Mouse (Mus musculus): ENCODE measurements at regions not wholly inside any gene's neighbourhood (a gene's known extent, or its start where the extent isn't known, plus 50 kb on each side); places are given as distances from the start of the nearest gene placed in this dataset.

DNA sequence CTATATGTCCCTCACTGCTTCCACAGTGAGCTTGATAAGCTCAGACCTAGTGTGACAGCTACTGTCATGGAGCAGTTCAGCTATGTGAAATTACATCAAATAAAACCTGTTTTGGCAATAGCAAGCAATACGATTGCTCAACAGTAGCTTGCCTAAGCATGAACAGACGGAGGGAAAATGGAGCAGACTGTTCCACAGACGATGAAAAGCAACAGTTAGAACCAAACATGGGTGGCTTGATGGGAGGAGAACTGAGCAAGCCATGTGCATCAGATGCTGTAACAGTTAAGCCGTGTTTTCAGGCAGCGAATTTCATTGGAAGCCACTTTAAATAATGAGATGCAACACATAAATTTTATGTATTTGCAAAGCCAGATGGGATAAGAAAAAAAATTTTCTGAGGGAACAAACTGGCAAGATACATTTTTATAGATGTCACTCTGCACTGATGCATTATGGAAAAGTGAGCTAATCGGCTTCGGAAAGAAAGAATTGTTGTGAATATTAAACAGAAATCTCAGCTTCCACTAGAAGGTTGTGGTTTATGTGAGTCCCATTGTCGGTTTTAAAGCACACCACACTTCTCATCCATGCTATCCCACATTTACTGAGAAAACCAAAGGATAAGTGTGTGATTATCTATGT, 270.9 kb upstream of the 2610001J05Rik start:
- Histone ChIP-seq H3K9me3 (ENCODE audit: low read depth, low read length) (no peaks in the 10 kb centered on the region), H3K27ac (ENCODE audit: low read depth) (no peak overlapping the region), H3K36me3 (ENCODE audit: insufficient read depth) (no peaks in the 10 kb centered on the region), H3K4me1 (ENCODE audit: insufficient read depth) (no peaks in the 10 kb centered on the region), H3K27me3 (ENCODE audit: insufficient read depth, low read length) (no peaks in the 10 kb centered on the region), H3K4me2 (no peak overlapping the region), H3K4me3 (ENCODE audit: low read depth, low read length) (no peak overlapping the region), H3K9ac (no peak overlapping the region)
- WGBS: 77% methylated on average over 8 of the region's 8 CpGs
- TF ChIP-seq CTCF (IDR thresholded peaks at IDR 0.05; ENCODE audit: low read depth): no peak
- DNase-seq (no peak), ATAC-seq (ENCODE audit: insufficient read depth) (no peak)

DNA sequence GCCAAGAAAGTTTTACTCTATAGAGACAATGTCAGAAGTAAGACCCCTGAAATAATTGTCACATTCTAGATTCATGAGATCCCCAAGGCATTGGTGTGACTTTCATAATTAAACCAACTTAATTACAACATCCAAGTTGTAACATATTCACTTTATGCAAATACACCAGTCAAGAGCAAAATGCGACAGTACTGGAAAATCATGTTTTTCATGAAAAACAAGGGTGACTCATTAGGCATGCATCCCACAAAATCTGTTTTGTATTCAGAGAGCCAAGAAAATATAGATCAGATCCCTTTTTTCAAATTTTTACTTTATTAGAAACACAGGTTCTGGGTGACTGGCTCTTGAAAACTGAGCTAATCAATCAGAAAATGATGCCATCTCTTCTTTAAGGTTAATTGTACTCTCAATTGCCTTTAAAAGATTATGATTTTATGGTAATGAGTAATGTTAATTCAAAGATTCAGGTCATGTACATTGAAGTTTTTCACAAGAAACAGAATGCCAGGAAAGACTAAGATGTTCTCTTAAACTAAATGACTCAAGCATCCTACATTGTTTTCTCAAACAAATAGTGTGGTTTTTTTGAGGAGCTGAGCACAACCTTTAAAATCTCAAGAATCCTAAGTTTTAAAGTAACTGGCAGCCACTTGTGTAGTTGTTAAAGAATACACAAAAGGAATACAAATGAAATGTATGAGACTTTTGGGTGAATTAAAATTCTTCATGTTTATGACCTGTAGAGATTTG, 259.2 kb upstream of the 2610001J05Rik start:
- no peak for DNase-seq
- H3K36me3 ChIP-seq (ENCODE audit: insufficient read depth): no peaks in the 10 kb centered on the region
- H3K4me1 ChIP-seq (ENCODE audit: insufficient read depth): no peaks in the 10 kb centered on the region
- WGBS: 85% methylated on average over 1 of the region's 1 CpGs
- TF ChIP-seq CTCF (IDR thresholded peaks at IDR 0.05; ENCODE audit: low read depth): no peak
- no peaks in the 10 kb centered on the region for H3K27me3 ChIP-seq (ENCODE audit: insufficient read depth, low read length)
- H3K9ac ChIP-seq: no peak overlapping the region
- no peak overlapping the region for H3K4me2 ChIP-seq
- H3K27ac ChIP-seq (ENCODE audit: low read depth): no peak overlapping the region
- no peak for ATAC-seq (ENCODE audit: insufficient read depth)
- H3K4me3 ChIP-seq (ENCODE audit: low read depth, low read length): no peak overlapping the region
- no peaks in the 10 kb centered on the region for H3K9me3 ChIP-seq (ENCODE audit: low read depth, low read length)

DNA sequence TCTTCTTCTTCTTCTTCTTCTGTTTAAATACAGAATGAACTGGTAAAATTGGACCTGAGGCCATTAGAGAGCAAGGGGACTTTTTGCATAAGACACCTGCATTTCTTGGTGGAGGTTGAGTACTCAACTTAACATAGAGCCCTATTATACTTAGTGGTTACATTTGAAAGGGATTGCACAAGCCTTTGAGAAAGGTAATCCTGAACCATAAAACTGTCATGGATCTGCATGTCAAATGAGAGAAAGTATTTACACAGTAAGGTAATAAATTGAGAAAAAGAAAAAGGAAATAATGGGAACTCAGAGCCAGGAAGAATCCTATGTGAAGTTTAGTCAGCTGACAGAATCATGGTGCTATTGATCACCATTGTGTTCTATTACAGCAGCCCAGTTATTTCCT, 258.1 kb upstream of the 2610001J05Rik start:
- H3K36me3 ChIP-seq (ENCODE audit: insufficient read depth): no peaks in the 10 kb centered on the region
- no peak overlapping the region for H3K4me2 ChIP-seq
- no peak for TF ChIP-seq CTCF (IDR thresholded peaks at IDR 0.05; ENCODE audit: low read depth)
- H3K4me3 ChIP-seq (ENCODE audit: low read depth, low read length): no peak overlapping the region
- H3K4me1 ChIP-seq (ENCODE audit: insufficient read depth): no peaks in the 10 kb centered on the region
- no peaks in the 10 kb centered on the region for H3K9me3 ChIP-seq (ENCODE audit: low read depth, low read length)
- DNase-seq (no peak), ATAC-seq (ENCODE audit: insufficient read depth) (no peak)
- H3K9ac ChIP-seq: no peak overlapping the region
- no peaks in the 10 kb centered on the region for H3K27me3 ChIP-seq (ENCODE audit: insufficient read depth, low read length)
- H3K27ac ChIP-seq (ENCODE audit: low read depth): no peak overlapping the region

DNA sequence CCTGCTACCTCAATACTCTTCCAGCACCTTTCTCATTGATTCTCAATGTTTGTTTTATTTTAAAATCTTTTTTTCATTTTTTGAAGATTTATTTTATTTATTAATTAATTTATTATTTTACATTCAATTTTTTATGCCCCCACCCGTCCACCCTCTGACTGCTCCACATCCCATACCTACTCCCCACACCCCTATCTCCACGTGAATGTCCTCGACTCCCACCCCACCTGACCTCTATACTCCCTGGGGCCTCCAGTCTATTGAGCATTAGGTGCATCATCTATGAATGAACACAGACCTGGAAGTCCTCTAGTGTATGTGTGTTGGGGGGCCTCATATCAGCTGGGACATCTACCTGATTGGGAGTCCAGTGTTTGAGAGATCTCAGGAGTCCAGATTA, 251.0 kb upstream of the 2610001J05Rik start:
- no peak for ATAC-seq (ENCODE audit: insufficient read depth)
- 86% methylated on average over 3 of the region's 3 CpGs for WGBS

DNA sequence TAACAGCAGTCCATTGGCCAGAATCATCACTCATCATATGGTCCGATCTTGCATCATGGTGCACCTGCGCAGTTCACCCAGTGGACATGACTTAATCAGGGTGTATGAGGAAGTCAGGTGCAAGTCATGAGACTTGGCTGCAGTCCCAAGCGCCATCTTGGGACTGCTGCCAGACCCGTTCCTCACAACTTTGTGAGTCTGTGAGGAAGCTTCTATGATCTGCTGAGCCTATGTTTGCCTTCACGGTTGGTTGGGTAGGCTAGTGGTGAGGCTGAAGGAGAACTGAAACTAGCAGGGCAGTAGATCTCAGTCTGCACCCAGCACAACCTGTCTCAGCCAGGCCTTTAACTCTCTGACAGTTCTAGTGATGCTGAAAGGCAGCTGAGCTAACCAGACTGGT, 250.2 kb upstream of the 2610001J05Rik start:
- Histone ChIP-seq H3K9ac (no peak overlapping the region), H3K36me3 (ENCODE audit: insufficient read depth) (no peaks in the 10 kb centered on the region), H3K9me3 (ENCODE audit: low read depth, low read length) (no peaks in the 10 kb centered on the region), H3K4me3 (ENCODE audit: low read depth, low read length) (no peak overlapping the region), H3K27me3 (ENCODE audit: insufficient read depth, low read length) (no peaks in the 10 kb centered on the region), H3K4me2 (no peak overlapping the region), H3K4me1 (ENCODE audit: insufficient read depth) (no peaks in the 10 kb centered on the region), H3K27ac (ENCODE audit: low read depth) (no peak overlapping the region)
- ATAC-seq (ENCODE audit: insufficient read depth) (no peak), DNase-seq (no peak)
- TF ChIP-seq CTCF (IDR thresholded peaks at IDR 0.05; ENCODE audit: low read depth): no peak
- WGBS: 87% methylated on average over 5 of the region's 5 CpGs

More for the DNA sequence above, 251.0 kb upstream of the 2610001J05Rik start:
- Histone ChIP-seq H3K4me2 (no peak overlapping the region), H3K27ac (ENCODE audit: low read depth) (no peak overlapping the region), H3K4me1 (ENCODE audit: insufficient read depth) (no peaks in the 10 kb centered on the region), H3K27me3 (ENCODE audit: insufficient read depth, low read length) (no peaks in the 10 kb centered on the region), H3K4me3 (ENCODE audit: low read depth, low read length) (no peak overlapping the region), H3K36me3 (ENCODE audit: insufficient read depth) (no peaks in the 10 kb centered on the region), H3K9ac (no peak overlapping the region), H3K9me3 (ENCODE audit: low read depth, low read length) (no peaks in the 10 kb centered on the region)
- TF ChIP-seq CTCF (IDR thresholded peaks at IDR 0.05; ENCODE audit: low read depth): no peak
- DNase-seq: no peak

DNA sequence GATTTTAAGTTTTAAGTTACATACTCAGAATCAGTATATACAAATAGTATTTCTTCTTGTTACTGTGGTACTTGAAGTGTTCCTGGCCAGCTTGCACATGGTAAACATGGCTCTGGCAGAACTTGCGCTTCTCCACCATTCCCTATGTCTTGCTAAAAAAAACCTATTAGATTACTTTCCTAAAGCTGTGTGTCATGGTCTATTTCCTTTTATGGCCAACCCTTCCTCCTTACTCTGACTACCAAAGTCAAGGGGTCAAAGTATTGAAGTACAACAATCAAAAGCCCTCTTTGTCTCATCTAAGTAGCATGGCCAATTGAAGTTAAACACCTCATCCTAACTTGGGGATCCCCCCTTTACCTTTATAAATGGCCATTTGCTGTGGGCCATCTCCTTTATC, 223.6 kb upstream of the 2610001J05Rik start:
- WGBS: 88% methylated on average over 1 of the region's 1 CpGs
- H3K9ac ChIP-seq: no peak overlapping the region
- H3K27ac ChIP-seq (ENCODE audit: low read depth): no peak overlapping the region
- ATAC-seq (ENCODE audit: insufficient read depth) (no peak), DNase-seq (no peak)
- no peak overlapping the region for H3K4me3 ChIP-seq (ENCODE audit: low read depth, low read length)
- H3K4me1 ChIP-seq (ENCODE audit: insufficient read depth): no peaks in the 10 kb centered on the region
- no peak overlapping the region for H3K4me2 ChIP-seq
- no peaks in the 10 kb centered on the region for H3K36me3 ChIP-seq (ENCODE audit: insufficient read depth)
- TF ChIP-seq CTCF (IDR thresholded peaks at IDR 0.05; ENCODE audit: low read depth): no peak
- no peaks in the 10 kb centered on the region for H3K27me3 ChIP-seq (ENCODE audit: insufficient read depth, low read length)
- no peaks in the 10 kb centered on the region for H3K9me3 ChIP-seq (ENCODE audit: low read depth, low read length)

DNA sequence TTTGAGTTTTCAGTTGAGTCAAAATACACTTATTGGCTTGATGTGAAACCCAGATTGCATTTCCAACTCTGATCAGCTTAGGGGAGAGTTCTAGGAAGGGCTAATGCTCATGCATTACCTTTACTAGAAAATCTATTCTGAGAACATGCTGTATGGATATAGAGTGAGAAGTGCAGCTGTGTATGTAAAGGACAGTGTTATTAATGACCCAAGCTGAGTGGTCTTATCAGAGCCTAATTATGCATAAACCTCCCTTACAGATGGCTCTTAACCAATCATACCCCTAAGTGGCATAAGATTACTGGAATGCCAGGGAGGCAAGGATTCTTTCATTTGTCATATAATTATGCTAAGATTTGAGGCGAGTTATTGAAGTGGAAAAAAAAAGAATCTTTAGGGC, 210.6 kb upstream of the 2610001J05Rik start:
- DNase-seq (no peak), ATAC-seq (ENCODE audit: insufficient read depth) (no peak)
- Histone ChIP-seq H3K4me3 (ENCODE audit: low read depth, low read length) (no peak overlapping the region), H3K4me2 (no peak overlapping the region), H3K36me3 (ENCODE audit: insufficient read depth) (no peaks in the 10 kb centered on the region), H3K9me3 (ENCODE audit: low read depth, low read length) (no peaks in the 10 kb centered on the region), H3K27me3 (ENCODE audit: insufficient read depth, low read length) (no peaks in the 10 kb centered on the region), H3K9ac (no peak overlapping the region), H3K4me1 (ENCODE audit: insufficient read depth) (no peaks in the 10 kb centered on the region), H3K27ac (ENCODE audit: low read depth) (no peak overlapping the region)
- TF ChIP-seq CTCF (IDR thresholded peaks at IDR 0.05; ENCODE audit: low read depth): no peak
- WGBS: 47% methylated on average over 1 of the region's 1 CpGs
